Mouse (Mus musculus): ENCODE measurements around the gene Evl.

The Evl gene

DNA sequence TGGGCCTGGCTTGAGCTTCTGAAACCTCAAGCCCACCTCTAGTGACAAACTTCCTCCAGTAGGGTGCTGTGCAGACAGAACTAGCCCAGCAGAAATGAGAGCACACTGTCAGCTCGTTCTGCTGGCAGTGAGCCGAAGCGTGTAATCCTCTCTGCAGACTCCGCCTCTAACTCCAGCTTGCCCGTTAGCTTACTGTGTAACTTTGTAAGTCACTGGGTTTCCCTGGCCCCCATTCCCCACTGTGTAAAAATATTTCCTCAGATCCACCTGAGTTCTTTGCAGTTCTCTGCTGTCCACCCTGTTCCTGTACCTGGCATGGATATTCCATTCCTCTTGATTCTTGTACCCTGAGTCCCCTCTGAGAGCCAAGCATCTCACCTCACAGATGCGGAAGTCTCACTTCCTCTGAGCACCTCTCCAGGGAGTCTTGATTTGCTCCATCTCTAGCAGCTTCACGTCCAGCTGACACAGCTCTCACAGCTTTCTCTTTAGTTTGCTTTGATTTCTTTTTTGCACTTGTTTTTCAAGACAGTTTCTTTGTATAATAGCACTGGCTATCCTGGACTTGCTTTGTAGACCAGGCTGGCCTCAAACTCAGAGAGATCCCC lies 96.6 kb downstream of the Evl start:
- no peak for DNase-seq

DNA sequence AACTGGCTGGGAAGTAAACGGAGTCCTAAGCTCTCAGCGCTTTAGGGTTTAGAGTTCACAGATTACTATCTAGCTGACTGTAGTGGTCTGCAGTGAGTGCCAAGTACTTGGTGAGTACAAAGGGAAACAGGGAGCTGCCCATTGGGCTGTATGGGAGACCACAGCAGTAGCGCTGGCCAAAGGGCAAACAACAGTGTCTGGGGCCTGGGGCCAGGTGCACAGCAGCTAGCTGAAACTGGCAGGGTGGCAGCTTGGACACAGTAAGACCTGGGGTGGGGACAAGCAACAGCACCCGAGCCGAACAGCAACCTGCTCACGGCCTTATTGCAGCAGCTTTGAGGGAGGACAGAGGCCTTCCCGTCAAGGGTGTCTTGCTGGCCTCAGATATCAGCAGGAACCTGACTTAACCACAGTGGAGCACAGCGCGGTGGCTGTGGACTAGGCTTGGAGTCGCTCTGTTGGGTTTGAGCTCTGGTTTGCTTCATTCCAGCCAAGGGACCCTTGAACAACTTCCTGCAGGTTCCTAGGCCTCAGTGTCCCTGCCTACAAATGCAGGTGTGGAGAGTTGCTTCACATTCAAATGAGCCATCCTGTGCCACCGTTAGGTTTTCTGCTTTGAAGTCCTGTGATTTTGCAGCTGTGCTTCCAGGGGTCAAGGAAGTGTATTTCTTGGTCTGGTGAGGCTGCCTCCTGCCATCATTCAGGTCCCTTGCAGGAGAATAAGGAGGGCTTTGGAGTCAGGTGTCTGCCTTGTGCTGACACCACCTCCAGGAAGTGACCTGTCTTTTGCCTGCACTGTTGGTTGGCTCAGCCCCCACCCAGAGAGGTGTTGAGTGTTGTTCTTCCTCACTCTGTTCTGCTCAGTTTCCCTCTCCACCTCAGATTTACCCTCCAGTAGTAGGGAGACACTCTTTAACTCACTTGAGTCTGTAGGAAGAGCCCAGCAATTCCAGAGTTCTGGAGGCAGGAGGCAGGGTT lies 99.1 kb downstream of the Evl start:
- DNase-seq: no peak

DNA sequence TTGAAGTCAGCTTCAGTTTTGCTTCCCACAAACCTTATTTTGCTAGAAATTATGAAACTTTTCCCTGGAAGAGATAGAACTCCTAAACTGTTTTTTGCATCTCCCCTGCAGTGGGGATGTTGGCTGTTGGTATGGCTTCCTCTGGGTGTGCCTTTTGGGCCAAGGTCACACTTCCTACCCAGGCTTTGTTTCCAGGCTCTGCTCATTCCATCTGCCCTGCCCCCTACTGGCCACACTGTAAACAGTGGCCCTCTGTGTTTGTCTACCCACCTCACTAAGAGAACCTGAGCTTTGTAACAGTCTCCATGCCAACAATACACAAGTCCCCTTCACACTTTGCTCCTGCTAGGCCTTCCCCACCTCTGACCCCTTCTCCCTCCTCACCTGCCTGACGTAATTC lies 102.8 kb downstream of the Evl start:
- DNase-seq: no peak

GRCm38 (mm10) chr12:108668606-108669235 lies 114.2 kb downstream of the Evl start:
- peak; percentile 16 for DNase-seq

GRCm38 (mm10) chr12:108671541-108671940 lies 117.0 kb downstream of the Evl start:
- no peak for DNase-seq

DNA sequence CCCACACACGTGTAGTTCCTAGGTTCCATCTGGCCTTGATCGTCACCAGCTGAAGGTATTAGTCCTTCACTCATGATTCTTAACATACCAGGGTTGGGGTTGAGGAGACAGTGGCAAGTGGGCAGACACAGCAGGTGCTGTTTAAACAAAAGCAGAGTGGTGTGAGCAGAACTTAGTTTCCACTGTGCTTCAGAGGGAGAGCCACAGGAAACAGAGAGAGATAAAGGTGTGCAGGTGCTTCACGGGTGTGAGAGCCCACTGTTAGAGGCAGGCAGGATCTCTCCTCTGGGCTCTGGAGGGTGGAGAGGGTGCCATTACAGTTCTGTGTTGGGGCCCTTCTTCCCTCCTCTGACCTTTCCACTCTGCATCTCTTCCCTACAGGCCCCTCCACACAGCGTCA lies 118.4 kb downstream of the Evl start:
- DNase-seq: no peak

- DNase-seq: no peak
Measured at GRCm38 (mm10) chr12:108673546-108673945, 119.0 kb downstream of the Evl start.

GRCm38 (mm10) chr12:108674502-108674901 lies 120.0 kb downstream of the Evl start:
- peak; percentile 27 for DNase-seq

DNA sequence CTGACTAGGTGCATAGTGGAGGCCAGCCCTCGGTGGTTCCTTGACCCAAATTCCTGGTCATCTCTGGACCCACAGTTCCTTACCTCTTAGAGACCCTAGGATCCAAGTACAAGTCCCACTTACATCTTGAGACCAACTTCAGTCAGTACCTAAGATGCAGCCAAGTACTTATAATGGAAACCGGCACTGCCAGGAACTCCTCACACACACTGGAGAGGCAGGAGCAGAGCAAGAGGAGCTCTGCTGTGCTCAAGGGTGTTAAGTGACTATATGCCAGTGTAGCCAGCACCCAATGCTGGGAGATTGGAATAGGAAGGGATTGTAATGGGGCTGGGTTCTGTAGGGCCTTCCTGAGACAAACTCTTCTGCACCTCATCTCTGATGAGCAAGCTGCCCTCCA lies 120.4 kb downstream of the Evl start:
- no peak for DNase-seq

- DNase-seq: no peak
Measured at GRCm38 (mm10) chr12:108675614-108676401, 121.3 kb downstream of the Evl start.

GRCm38 (mm10) chr12:108677116-108677515 lies 122.6 kb downstream of the Evl start:
- DNase-seq: no peak

DNA sequence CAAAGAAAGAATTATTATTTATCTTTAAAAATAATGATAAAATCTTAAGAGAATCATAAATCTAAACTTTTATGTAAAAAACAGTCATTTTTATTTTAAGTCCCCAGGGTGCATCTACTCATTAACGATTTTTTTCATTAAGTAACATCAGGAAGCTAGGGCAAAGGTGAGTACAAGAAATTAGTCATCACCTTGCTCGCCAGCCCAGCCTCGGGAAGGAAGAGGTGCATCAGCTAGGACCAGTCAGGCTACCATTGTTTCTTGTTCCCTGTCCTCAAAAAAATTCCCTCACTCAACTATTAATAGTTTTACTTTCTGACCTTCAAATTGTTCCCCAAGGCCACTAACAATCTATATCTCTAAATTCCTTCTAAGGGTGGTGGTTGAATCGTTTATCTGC lies 123.8 kb downstream of the Evl start:
- DNase-seq: no peak

- no peak for DNase-seq
Measured at GRCm38 (mm10) chr12:108680861-108681260, 126.3 kb downstream of the Evl start.

DNA sequence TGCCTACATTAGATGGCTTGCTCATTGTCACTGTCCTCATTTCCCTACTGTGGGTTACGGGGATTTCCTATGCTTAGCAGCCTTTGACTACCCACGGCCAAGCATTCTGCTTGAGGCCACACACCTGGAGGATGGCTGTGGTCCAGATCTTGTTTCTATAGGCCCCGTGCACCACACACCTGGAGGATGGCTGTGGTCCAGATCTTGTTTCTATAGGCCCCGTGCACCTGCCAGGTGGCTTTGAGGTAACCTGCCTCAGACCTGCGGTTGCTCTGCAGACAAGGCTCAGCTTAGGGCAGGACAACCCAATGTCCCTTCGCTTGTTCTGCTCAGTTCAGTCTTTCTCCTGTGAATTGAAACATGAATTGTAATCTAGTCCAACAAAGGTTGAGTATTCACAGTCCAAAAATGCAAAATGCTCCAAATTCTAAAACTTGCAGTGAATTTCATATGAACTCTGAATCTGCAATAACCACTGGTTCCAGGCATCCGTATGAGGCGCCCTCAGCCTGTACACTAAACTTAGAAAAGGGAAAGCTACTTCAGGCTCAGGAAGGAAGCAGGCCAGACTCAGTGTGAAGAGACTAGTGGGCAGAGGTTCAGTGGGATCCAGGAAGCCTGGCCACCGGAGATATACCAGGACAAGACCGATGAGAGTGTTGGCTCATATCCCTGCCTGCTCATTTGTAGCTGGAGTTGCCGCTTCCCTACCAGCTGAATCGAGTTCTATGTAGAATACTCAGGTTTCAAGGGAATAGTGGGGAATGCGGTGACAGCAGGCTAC lies 127.9 kb downstream of the Evl start:
- DNase-seq: no peak

DNA sequence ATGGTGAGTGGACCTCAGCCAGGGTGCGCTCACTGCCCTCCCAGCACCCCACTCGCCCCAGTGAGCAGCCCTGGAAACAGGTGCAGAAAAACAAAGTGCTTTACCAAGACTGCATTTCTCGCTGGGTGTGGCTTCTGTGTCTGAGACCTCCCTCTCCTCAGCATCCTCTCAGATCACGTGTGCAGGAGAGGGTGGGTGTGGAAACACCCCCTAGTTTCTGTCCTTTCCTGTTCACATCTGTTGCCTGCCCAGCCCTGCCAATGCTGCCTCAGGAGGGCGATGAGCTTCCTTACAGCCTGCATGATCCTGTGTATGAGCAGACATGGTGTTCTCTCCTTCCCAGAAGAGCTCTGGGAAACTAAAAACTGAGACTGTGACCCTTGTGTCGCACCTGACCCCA lies 131.9 kb downstream of the Evl start:
- DNase-seq: no peak

- DNase-seq: no peak
Measured at GRCm38 (mm10) chr12:108686926-108687325, 132.4 kb downstream of the Evl start.

- no peak for DNase-seq
Measured at GRCm38 (mm10) chr12:108689167-108689566, 134.6 kb downstream of the Evl start.

DNA sequence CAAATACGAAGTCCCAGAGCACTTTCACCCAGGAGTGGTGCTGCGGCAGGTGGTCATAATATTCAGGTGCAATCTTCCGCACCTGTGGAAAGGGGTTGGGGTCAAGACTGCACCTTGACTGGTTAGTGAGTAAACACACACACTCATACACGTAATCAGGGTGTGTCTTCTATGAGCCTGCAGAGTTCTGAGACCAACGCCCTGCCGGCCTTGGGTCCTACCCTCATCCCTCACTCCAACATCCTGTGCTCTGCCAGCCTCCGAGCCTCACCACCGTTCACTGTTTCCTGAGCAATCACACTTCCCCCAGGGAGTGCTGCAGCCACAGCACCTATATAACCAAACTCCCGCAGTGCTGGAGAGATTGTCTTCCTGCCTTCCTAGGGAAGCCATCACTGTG lies 136.0 kb downstream of the Evl start:
- DNase-seq: no peak

GRCm38 (mm10) chr12:108693592-108693991 lies 139.1 kb downstream of the Evl start:
- DNase-seq: no peak

GRCm38 (mm10) chr12:108694223-108694622 lies 139.7 kb downstream of the Evl start:
- DNase-seq: no peak

DNA sequence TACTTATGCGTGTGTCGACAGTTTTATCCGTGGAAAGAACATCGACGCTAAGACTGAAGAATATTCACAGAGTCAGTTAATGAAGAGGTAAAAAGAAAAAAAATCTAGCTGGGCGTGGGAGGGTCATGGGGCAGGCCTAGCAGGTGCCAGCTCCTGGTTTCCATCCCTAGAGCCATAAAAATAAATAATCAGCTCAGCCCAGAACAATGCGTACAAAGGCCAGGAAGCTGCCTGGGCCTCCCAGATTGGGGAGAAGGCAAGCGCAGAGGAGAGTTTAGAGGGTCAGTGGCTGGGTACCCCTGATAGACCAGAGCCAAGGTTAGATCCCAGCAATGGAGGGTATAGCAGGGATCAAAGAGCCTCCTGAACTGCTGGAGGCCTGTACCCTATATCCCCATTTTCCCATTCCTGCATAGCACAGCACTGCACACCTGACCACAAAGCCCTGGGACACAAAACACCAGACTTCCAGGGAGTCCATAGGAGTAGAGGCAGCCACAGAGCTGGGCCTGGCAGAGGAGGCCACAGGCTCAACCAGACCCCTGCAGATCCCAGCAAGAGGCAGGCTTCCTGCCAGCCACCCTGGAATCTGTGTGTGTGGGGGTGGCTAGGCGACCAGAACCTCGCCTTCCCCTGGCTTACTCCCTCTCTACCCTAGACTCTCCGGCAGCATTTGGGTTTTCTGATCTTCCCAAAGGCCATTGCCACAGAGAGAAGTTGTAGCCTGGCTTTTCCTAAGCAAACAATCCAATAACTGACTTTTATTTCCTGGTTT lies 144.4 kb downstream of the Evl start:
- DNase-seq: no peak
